Mouse (Mus musculus) adrenal gland, adult (tissue): ENCODE results near the gene Hsdl2.
"Not testable (repeated sequence)": the region's sequence is repeated elsewhere in the genome, so short reads cannot be mapped to it uniquely, and the experiment has no call there.

Experiments used
- DNase-seq, 2 experiments: peaks; one replicate each; pipeline ENCODE4 v3.0.0; 2022 to 2023; ENCODE audit warnings: low spot score in 1 of 2; ENCODE audit not compliant: inconsistent age in 2 of 2

Hsdl2 gene

DNA sequence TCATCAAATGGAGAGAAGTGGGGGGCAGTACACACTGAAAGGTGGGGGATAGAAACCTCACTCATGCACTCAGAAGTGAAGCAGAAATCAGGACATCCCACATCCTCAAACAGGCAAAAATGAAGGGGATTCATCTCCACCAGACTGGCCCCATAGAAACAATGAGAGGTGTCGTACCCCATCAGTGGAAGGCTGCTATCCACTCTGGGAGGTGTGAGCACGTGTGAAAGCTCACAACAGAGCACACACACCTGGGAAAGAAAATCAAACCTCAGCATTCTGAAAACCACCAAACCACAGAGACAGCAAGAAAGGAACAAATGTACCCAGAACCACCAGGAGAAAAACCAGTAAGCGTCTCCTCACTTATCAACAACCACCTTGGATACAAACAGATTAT, 17.2 kb upstream of the Hsdl2 start:
- DNase-seq: no peak

DNA sequence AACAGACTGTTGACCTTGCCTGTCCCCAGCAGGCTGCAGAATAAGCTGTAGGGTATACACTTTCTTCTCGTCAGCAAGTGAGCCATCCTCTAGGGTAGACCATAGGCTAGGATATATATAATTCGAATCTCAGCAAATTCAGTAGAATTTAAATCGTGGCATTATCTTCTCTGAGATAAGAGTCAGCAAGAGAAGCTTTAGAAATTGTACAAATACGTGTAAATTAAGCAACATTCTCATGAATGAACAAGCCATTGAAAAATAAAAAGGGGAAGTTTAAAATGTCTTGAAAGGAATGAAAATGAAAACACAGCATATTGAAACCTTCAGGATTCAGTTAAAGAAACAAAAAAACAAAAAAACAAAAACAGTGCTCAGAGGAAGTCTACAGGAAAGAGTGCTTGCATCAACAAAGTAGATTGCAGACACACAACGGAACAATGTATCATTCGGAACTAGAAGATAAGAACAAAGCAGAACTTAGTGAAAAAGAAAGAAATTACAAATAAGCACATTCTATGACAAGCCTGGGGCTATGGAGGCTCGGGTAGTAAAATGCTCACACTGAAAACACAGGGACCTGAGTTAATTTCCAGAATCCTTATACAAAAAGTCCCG, 15.7 kb upstream of the Hsdl2 start:
- DNase-seq: no peak

DNA sequence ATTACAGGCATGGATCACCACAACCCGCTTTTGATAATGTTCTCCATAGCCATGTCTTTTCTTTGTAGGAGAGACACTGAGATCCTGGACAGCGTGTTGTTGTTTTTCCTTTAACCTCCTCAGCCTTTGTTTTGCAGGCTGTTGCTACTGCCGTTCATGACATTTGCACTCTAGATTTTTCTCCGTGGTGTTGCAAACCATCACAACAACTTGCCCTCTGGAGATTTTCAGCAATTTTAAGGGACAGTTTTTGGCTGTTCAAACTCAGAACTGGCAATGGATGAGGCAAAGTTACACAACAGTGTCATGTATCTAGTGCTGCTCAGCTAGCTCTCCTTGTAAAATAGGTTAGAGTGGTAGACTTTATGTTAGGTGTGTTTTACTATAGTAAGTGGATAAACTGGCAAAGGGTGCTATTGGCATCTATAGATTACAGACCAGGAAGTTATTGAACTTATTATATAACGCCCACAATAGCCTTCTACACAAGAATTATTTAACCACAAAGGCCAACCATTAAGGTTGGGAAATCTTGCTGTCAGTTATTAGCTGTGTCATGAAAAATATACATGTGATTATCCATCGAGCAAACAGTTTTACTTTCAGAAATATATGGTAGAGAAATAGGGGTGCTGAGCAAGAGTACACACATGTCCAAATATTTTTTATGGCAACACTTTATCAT, 13.6 kb upstream of the Hsdl2 start:
- peak in 1 of 2 experiments; percentile 68 for DNase-seq

DNA sequence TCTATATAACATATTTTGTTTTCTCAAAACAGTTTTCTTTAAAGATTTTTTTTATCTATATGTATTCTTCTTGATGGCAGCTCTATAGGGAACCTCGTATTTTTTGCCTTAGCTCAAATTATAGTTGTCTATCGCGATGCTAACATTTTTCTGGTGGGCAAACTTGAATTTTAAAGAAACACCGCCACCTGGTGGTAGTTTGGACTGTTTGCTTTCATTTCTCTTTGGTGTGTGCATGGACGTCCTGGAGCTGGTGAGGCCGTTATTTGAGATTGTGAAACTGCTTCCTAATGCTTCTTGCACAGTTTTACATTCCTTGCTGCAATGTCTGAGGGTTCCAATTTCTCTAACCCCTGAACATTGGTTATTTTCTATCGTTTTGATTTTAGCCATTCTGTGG, 11.8 kb upstream of the Hsdl2 start:
- DNase-seq: peak; percentile 72 to 94

DNA sequence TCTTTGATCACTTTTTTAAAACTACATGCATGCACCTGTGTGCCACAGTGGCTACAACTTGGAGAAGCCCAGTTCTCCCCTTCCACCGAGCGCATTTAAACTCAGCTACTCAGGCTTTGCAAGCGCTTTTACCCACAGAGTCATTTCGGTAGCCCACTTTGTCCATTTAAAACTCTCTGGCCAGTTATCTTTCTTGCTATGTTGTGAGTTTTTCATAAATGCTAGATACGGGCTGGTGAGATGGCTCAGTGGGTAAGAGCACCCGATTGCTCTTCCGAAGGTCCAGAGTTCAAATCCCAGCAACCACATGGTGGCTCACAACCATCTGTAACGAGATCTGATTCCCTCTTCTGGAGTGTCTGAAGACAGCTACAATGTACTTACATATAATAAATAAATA, 10.8 kb upstream of the Hsdl2 start:
- not testable (repeated sequence) for DNase-seq

DNA sequence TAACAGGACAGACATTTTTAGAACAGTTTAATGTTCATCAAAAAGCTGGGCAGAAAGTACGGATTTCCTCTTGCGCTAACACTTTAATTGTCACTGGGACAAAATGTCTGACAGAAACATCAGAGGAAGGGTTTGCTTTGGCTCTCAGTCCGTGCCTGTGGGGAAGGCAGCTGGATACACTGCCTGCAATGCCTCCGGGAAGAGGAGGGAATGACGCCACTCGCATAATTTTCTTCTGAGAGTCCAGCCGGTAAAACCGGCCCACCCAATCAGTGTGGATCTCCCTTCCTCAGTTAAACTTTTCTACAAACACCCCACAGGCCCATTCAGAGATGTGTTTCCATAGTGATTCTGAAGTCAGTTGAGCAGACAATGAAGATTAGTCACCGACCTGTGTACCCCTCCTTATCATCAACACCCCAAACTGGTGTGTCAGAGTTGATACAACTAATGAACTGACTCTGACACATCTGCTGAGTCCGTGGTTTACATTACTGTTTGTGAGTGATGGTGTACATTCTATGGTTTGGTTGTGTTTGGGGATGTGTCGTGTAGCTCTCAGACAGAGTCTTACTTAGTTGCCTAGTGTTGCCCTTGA, 8.7 kb upstream of the Hsdl2 start:
- no peak for DNase-seq

DNA sequence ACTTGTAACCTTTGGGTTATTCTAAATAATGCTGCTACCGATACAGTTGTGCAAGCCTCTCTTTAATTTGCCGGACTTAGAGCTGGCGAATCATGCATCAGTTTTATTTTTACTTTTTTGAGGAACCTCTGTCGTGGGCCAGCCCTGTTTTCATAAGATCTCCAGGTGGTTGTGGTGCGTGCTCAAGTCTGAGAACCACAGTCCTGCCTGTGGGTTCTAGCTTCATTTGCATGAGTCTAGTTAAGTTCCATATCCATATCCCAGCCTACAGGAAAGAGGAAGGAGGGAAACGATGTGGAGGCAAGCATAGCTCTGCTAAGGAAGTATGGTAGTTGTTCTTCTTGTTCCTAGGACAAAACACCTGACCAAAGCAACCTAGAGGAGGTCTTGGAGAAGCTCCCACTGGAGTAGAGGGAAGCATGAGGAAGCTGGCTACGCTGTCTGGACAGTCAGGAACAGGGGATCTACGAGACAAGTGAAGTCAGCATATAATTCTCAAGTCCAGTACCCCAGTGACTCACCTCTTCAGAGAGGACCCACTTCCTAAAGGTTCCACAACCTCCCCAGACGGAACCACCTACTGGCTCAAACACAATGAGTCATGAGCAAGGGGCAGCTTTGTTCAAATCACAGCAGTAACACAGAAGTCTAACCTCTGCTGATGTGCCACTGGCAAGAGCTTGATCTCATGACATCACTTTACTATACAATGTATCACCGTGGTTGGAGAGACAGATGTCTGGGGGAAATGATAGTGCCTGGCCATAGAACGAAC, 6.0 kb upstream of the Hsdl2 start:
- no peak for DNase-seq

DNA sequence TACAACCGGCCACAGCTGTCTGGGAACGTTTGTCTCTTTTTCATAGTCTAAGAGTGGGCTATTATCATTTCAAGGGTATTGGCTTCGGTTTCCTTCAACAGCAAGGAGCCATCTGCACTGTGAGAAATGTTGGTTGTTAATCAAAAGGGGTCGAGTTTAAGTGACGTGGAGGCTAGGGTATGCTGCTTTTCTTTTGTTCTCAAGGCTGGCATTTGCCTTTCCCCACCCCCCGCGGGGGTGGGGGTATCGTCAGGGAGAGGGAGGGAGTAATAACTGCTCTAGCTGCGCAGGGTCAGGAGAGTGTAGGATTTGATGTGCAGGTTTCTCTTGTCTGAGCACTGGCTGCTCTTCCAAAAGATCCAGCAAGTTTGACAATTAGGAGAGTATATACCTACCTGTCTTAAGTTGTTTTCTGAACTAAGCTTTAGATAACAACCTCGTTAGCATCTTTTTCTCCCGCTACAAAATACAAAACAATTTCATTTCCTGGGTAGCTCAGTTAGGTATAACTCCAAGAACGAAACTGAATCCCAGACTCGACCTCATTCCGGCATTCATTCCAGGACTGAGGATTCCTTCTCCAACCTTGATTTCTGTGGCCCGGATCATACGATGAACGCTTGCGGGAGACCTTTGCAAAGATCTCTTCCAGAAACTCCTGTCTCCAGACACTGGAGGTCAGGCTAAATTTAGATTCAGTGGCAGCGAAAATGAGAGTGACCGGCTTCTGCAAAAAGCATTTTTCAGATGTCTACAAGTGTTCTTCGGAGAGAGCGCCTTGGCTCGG, 675 bp upstream of the Hsdl2 start:
- DNase-seq: peak; percentile 65 to 82

DNA sequence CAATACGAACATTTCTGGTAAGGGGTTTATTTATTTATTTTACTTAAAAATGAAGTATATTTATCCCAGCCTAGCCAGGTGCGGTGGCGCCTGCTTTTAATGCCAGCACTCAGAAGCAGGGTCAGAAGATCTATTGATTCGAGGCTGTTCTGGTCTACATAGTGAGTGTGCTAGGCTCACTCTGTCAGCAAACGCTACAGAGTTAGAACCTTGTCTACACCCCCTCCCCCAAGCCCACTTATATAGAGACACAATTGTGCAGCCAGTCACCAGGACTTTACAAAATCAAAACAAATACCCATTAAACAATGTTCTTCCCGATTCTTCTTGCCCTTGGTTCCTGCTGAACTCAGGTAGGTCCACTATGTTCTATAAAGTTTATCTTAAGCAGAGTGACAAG, 823 bp downstream of the Hsdl2 start:
- peak in 1 of 2 experiments; percentile 62 for DNase-seq

DNA sequence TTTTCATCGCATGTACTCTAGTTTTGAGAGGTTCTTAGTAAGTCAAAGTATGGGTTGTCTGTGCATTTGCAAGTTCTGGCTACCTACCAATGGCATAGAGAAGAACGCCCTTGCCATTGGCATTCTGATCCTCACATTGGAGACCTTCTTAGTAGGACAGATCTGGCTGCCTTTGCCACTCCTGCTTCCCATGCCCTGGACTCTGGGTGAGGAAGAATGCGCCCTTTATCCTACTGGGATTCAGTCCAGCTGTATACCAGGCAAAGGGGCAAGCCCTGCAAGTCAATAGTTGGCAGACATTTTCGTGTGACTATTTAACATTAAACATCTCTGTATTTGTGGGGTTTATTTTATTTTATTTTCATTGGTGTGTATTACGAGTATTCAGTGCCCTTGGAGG, 3.7 kb downstream of the Hsdl2 start:
- peak; percentile 45 to 74 for DNase-seq

DNA sequence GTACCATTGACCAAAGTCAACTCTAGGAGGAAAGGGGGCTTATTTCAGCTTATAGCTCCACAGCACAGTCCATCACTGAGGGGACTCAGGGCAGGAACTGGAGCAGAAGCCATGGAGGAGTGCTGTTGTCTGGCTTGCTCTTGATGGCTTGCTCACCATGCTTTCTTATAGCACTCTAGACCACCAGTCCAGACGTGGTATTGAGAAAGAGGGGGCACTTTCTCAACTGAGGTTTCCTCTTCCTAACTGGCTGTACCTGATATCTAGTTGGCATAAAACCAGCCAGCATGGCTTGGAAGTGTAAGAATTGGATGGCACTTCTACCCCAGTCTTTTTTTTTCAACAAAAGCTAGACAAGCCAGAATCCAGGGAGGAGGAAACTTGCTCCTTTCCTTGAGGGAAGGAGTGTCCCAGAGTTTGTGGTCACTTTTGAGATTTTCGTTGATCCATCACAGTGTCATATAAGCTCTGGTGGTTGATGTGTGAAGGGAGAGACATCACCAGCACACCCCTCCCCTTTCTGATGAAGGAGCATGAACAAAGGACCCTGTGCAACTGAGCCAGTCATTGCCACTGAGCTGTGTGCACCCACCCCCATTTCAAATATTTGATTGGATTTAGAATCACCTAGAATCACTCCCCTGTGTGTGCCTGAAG, 6.0 kb downstream of the Hsdl2 start:
- no peak for DNase-seq

DNA sequence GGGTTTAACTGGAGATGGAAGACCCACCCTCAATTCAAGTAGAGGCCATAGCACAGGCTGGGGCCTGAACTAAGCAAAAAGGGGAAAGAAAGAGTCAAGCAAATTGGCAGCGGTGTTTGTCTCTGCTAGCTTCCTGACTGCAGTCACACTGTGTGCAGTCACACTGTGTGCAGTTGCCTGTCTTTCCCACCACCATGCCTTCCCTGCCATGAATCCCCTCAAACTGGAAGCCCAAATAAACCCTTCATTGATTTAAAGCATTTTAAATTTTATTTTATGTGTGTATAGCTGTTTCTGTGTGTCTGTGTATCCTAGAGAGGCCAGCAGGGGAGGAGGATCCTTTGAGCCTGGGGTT, 6.5 kb downstream of the Hsdl2 start:
- DNase-seq: no peak

DNA sequence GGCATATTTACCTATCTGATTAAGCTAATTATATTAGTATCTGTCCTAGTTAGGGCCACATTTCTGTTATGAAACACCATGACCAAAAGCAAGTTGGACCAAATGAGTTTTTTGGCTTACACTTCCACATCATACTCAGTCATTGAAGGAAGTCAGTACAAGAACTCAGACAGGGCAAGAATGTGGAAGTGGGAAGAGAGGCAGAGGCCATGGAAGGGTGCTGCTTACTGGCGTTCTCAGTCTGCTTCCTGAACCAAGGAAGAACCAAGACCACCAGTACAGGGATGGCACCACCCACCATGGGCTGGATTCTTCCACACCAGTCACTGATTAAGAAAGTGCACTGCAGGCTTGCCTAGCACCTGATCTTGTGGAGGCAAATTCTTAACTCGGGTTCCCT, 13.3 kb downstream of the Hsdl2 start:
- DNase-seq: no peak

DNA sequence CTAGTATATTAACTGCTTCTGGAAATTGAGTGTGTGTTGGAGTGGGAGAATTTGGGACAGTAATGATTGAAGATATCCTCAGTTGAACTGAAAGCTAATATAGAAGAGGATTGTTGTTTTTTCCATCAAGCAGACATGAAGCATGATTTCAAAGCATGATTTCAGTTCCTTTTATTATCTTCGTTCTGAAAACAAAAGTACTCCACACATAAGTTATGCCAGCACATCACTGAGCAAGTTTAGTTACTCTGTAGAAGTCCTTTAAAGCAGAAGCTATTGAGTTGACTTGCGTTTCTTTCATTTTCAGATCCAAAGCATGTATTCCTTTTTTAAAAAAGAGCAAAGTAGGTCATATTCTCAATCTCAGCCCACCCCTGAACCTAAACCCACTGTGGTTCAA, 15.2 kb downstream of the Hsdl2 start:
- DNase-seq: no peak

DNA sequence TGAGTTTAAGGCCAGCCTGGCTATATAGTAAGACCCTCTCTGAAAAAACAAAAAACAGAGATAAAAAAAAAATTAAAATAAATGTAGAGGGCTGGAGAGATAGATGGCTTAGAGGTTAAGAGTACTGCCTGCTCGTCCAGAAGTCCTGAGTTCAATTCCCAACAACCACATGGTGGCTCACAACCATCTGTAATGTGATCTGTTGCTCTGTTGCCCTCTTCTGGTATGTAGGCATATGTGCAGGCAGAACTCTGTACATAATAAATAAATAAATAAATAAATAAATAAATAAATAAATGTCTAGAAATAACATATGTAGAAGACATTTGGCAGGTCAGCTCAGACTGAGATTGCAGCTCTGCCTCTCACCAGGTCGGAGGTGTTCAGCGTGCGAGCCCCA, 21.3 kb downstream of the Hsdl2 start:
- no peak for DNase-seq

DNA sequence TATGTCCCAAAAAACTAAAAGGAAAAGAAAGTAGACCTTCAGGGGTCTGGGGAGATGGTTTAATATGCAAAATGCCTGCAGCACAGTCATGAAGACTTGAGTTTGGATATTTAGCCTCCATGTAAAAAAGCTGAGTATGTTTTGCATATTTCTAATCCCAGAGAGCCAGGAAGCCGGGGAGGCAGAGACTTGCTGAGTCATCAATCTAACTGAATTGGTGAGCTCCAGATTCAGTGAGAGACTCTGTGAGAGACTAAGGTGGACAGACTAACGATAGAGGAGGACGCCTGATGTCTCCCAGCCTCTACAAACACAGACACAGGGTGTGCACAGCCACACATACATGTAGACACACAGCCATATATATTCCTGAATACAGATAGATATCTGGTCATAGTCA, 23.5 kb downstream of the Hsdl2 start:
- DNase-seq: no peak

DNA sequence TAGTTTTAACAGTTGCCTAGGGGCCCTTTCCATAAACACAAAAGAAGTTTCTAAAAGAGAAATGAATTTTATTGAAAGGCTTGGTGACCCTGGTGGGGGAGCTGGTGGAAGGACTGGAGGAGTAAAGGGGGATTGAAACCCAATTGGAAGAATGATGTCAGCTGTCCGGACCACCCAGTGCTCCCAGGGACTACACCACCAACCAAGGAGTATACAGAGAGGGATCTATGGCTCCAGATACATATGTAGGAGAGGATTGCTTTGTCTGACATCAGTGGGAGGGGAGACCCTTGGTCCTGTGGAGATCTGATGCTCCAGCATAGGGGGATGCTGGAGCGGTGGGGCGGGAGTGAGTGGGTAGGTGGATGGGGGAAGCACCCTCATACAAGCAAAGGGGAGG, 24.1 kb downstream of the Hsdl2 start:
- no peak for DNase-seq

DNA sequence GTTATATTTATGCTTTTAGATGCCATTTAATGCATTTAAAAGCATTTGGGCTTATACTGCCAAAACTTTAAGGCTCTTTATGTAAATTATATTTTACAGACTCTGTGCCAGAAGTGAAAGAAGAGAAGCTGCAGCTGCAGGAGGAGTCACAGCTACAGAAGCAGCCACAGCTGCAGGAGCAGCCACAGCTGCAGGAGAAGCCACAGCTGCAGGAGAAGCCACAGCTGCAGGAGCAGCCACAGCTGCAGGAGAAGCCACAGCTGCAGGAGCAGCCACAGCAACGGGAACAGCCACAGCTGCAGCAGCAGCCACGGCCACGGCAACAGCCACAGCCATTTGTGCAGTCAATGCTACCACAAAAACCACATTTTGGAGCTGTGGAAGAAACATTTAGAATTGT, 29.0 kb downstream of the Hsdl2 start:
- DNase-seq: no peak

DNA sequence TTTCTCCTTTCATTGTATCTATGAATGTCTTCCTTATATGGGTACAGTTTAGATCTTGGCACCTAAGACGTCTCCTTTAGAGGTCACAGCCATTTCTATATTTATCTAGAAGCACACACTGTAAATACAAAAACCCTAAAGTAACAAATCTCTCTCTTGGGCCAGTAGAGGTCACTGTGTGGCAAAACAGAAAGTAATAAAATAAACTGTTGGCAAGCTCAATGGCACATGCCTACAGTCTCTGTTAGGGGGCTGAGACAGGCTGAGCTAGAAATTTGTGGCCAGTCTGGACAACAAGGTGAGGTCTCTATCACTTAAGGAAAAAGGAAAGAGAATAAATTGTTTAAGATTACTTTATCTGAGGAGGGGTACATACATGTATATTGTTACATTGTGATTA, 33.6 kb downstream of the Hsdl2 start:
- peak; percentile 16 to 80 for DNase-seq

DNA sequence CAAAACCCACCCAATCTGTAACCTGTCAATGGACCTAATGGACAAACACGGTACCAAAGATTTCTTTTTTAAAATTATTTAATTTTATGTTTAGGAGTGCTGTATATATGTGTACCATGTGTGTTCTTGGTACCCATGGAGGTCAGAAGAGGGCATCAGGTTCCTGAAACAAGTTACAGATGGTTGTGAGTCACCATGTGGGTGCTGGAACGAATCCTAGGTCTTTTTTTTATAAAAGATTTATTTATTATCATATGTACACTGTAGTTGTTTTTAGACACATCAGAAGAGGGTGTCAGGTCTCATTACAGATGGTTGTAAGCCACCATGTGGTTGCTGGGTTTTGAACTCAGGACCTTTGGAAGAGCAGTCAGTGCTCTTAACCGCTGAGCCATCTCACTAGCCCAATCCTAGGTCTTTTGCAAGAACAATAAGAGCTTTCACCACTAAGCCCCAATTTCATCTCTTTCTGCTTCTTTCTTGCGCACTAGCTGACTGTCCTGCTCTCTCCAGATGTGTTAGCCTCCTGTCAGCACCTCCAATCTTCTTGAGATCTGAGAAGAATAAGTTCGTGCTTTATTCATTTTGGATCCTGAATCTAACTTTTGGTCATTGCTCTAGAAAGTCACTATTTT, 38.4 kb downstream of the Hsdl2 start:
- no peak for DNase-seq
